Mouse (Mus musculus) forebrain, embryonic 11.5 days (tissue): ENCODE measurements around the gene Arid1b. TPM values are rescaled to one million over a fixed set of nuclear protein-coding genes. Genes with fewer than 3 reads are reported as not detected.
"Not testable (repeated sequence)": the region's sequence is repeated elsewhere in the genome, so short reads cannot be mapped to it uniquely, and the experiment has no call there.

Experiments
- ATAC-seq: fragments of 200-750 bp; cut with Nextera tagmentation; replicated peaks from 2 replicates; pipeline ENCODE4 v1.8.0; 2017; ENCODE audit warnings: moderate TSS enrichment; ENCODE audit not compliant: low FRiP score
- DNase-seq: peaks from one replicate; pipeline ENCODE4 v3.0.0-alpha.2; 2017; ENCODE audit warnings: low spot score
- H3K27ac ChIP-seq: fragments of 300-500 bp; sonication (generic); 2 replicates; pipeline ENCODE4 v1.5.1; 2014; ENCODE audit warnings: low read depth, low read length
- H3K27me3 ChIP-seq: fragments of 300-500 bp; sonication (generic); 2 replicates; pipeline ENCODE4 v1.6.1; 2014; ENCODE audit warnings: mild to moderate bottlenecking, low read length, mixed read lengths; ENCODE audit not compliant: control insufficient read depth, insufficient read depth
- H3K36me3 ChIP-seq: fragments of 300-500 bp; sonication (generic); 2 replicates; pipeline ENCODE4 v1.6.1; 2014; ENCODE audit warnings: mild to moderate bottlenecking, low read length, moderate library complexity, mixed read lengths; ENCODE audit not compliant: control insufficient read depth, insufficient read depth
- H3K4me1 ChIP-seq: fragments of 300-500 bp; sonication (generic); replicated peaks from 2 replicates; pipeline ENCODE4 v1.6.1; 2014; ENCODE audit warnings: low read length, mixed read lengths; ENCODE audit not compliant: control insufficient read depth, insufficient read depth
- H3K4me2 ChIP-seq: fragments of 300-500 bp; sonication (generic); 2 replicates; pipeline ENCODE4 v1.6.1; 2014; ENCODE audit warnings: low read depth, mild to moderate bottlenecking, low read length, moderate library complexity, mixed read lengths; ENCODE audit not compliant: severe bottlenecking
- H3K4me3 ChIP-seq: fragments of 300-500 bp; sonication (generic); 2 replicates; pipeline ENCODE4 v1.5.1; 2014; ENCODE audit warnings: low read depth, low read length
- H3K9ac ChIP-seq: fragments of 300-500 bp; sonication (generic); 2 replicates; pipeline ENCODE4 v1.6.1; 2014; ENCODE audit warnings: low read length
- H3K9me3 ChIP-seq: fragments of 300-500 bp; sonication (generic); 2 replicates; pipeline ENCODE4 v1.6.1; 2016; ENCODE audit warnings: low read length, mixed read lengths; ENCODE audit not compliant: control insufficient read depth
- WGBS: fragments of 180-500 bp; shearing (Covaris S2); extraction: QIAGEN DNeasy Blood & Tissue Kit; methylation state at CpG from one replicate; pipeline ENCODE4 v1.1.7; 2014; 5-methylcytosine and 5-hydroxymethylcytosine counted together
- polyA plus RNA-seq: library from polyadenylated mRNA; unstranded; fragments of >200 nt; fragmentation: Nextera tagmentation; extraction: Ambion mirVana; gene quantifications from 2 replicates; pipeline ENCODE4 v1.2.1, GENCODE M21; 2014

Arid1b gene
- polyA plus RNA-seq, 1 experiment from 2014 or later: 16.3 TPM

GRCm38 (mm10) chr17:5084139-5084538, 90.0 kb downstream of the Arid1b start:
- Histone ChIP-seq H3K27ac (0 out of 2 replicates have a peak overlapping the region, but pooled peaks have one; percentile 18), H3K36me3 (no peaks in the 10 kb centered on the region), H3K9me3 (no peaks in the 10 kb centered on the region), H3K9ac (no peak overlapping the region), H3K27me3 (no peaks in the 10 kb centered on the region), H3K4me1 (peaks cover 2% of the 10 kb centered on the region; the same call in 1 of the 2 replicates), H3K4me2 (no peak overlapping the region), H3K4me3 (no peak overlapping the region)
- ATAC-seq (no peak), DNase-seq (no peak)
- 71% methylated on average over 8 of the region's 8 CpGs for WGBS

GRCm38 (mm10) chr17:5085004-5085403, 90.9 kb downstream of the Arid1b start:
- DNase-seq: no peak
- ATAC-seq: no peak
- WGBS: 81% methylated on average over 6 of the region's 6 CpGs
- Histone ChIP-seq H3K9ac (no peak overlapping the region), H3K9me3 (no peaks in the 10 kb centered on the region), H3K4me1 (peaks cover 8% of the 10 kb centered on the region), H3K36me3 (no peaks in the 10 kb centered on the region), H3K27ac (no peak overlapping the region), H3K4me2 (no peak overlapping the region), H3K27me3 (no peaks in the 10 kb centered on the region), H3K4me3 (no peak overlapping the region)

GRCm38 (mm10) chr17:5085942-5086341, 91.8 kb downstream of the Arid1b start:
- ATAC-seq: no peak
- H3K4me3 ChIP-seq: no peak overlapping the region
- no peak overlapping the region for H3K4me2 ChIP-seq
- no peaks in the 10 kb centered on the region for H3K27me3 ChIP-seq
- no peaks in the 10 kb centered on the region for H3K9me3 ChIP-seq
- H3K27ac ChIP-seq: no peak overlapping the region
- peaks cover 8% of the 10 kb centered on the region for H3K4me1 ChIP-seq
- no peaks in the 10 kb centered on the region for H3K36me3 ChIP-seq
- H3K9ac ChIP-seq: no peak overlapping the region
- DNase-seq: no peak
- 76% methylated on average over 5 of the region's 5 CpGs for WGBS

- H3K4me1 ChIP-seq, H3K4me3 ChIP-seq, DNase-seq, H3K9me3 ChIP-seq, H3K4me2 ChIP-seq, ATAC-seq, H3K9ac ChIP-seq, H3K36me3 ChIP-seq, H3K27me3 ChIP-seq, H3K27ac ChIP-seq: not testable (repeated sequence)
- WGBS: 81% methylated on average over 2 of the region's 2 CpGs
These were observed 94.1 kb downstream of the Arid1b start for GRCm38 (mm10) chr17:5088241-5088640.

- H3K27me3 ChIP-seq: no peaks in the 10 kb centered on the region
These were observed 94.7 kb downstream of the Arid1b start for GRCm38 (mm10) chr17:5088822-5089221.

GRCm38 (mm10) chr17:5089541-5089940, 95.4 kb downstream of the Arid1b start:
- H3K36me3 ChIP-seq: no peaks in the 10 kb centered on the region
- no peaks in the 10 kb centered on the region for H3K27me3 ChIP-seq
- ATAC-seq: peak; percentile 39; the same call in 1 of the 2 replicates
- no peak overlapping the region for H3K4me3 ChIP-seq
- H3K4me1 ChIP-seq: peaks cover 6% of the 10 kb centered on the region
- WGBS: 12% methylated on average over 12 of the region's 12 CpGs
- H3K4me2 ChIP-seq: no peak overlapping the region
- no peaks in the 10 kb centered on the region for H3K9me3 ChIP-seq
- H3K27ac ChIP-seq: no peak overlapping the region
- no peak for DNase-seq
- no peak overlapping the region for H3K9ac ChIP-seq

More at GRCm38 (mm10) chr17:5088822-5089221, 94.7 kb downstream of the Arid1b start:
- Histone ChIP-seq H3K9me3 (no peaks in the 10 kb centered on the region), H3K9ac (no peak overlapping the region), H3K4me1 (peaks cover 8% of the 10 kb centered on the region), H3K4me3 (no peak overlapping the region), H3K36me3 (no peaks in the 10 kb centered on the region), H3K27ac (no peak overlapping the region), H3K4me2 (no peak overlapping the region)
- 72% methylated on average over 5 of the region's 5 CpGs for WGBS
- ATAC-seq (no peak), DNase-seq (no peak)

GRCm38 (mm10) chr17:5091490-5091889, 97.4 kb downstream of the Arid1b start:
- H3K9me3 ChIP-seq: no peaks in the 10 kb centered on the region
- no peaks in the 10 kb centered on the region for H3K27me3 ChIP-seq
- H3K36me3 ChIP-seq: no peaks in the 10 kb centered on the region
- H3K27ac ChIP-seq: no peak overlapping the region
- no peak overlapping the region for H3K9ac ChIP-seq
- H3K4me1 ChIP-seq: peaks cover 6% of the 10 kb centered on the region
- ATAC-seq: no peak
- H3K4me3 ChIP-seq: no peak overlapping the region
- no peak overlapping the region for H3K4me2 ChIP-seq
- DNase-seq: no peak
- 88% methylated on average over 16 of the region's 16 CpGs for WGBS

GRCm38 (mm10) chr17:5091934-5092333, 97.8 kb downstream of the Arid1b start:
- Histone ChIP-seq H3K36me3 (no peaks in the 10 kb centered on the region), H3K27ac (no peak overlapping the region), H3K4me3 (no peak overlapping the region), H3K4me2 (no peak overlapping the region), H3K9ac (no peak overlapping the region), H3K4me1 (peaks cover 6% of the 10 kb centered on the region), H3K9me3 (no peaks in the 10 kb centered on the region), H3K27me3 (no peaks in the 10 kb centered on the region)
- ATAC-seq (no peak), DNase-seq (no peak)
- 73% methylated on average over 10 of the region's 10 CpGs for WGBS

GRCm38 (mm10) chr17:5093343-5093742, 99.2 kb downstream of the Arid1b start:
- H3K4me2 ChIP-seq, H3K27ac ChIP-seq, H3K4me3 ChIP-seq, H3K4me1 ChIP-seq, ATAC-seq, H3K9me3 ChIP-seq, H3K36me3 ChIP-seq, H3K9ac ChIP-seq, H3K27me3 ChIP-seq: not testable (repeated sequence)
- WGBS: 71% methylated on average over 2 of the region's 2 CpGs
- DNase-seq: peak; percentile 22
